Mouse (Mus musculus): ENCODE measurements around the gene Gm11172. TPM values are rescaled to one million over a fixed set of nuclear protein-coding genes. Genes with fewer than 3 reads are reported as not detected.

The Gm11172 gene
- total and polyA plus RNA-seq, 3 experiments: not detected

GRCm38 (mm10) chr16:10767158-10767557 is 45.6 kb upstream of the Gm11172 start:
- in situ Hi-C loops (cut with MboI; ENCODE audit: low pct_ligation_motif_present, low pct_unique_long_range_greater_than_20kb, low sequenced_read_pairs): no loop called here
- Histone ChIP-seq H3K4me3 (replicated peaks in 1 of 3; ENCODE audit: low read depth in 2 of 3, low read length in 2 of 3, poor library complexity in 1 of 3) (no peak overlapping the region), H3K79me2 (replicated peaks; ENCODE audit: control insufficient read depth, extremely low read depth, insufficient read depth, poor library complexity, severe bottlenecking) (no peaks in the 10 kb centered on the region), H3K36me3 (replicated peaks in 1 of 2; ENCODE audit: control insufficient read depth in 1 of 2, insufficient read depth in 1 of 2, low read length in 1 of 2) (no peaks in the 10 kb centered on the region), H3K27ac (ENCODE audit: insufficient read depth, low read depth) (no peak overlapping the region), H3K27me3 (replicated peaks) (peaks cover 3% of the 10 kb centered on the region), H3K9ac (ENCODE audit: insufficient read depth, low read depth) (no peak overlapping the region), H3K4me1 (ENCODE audit: control insufficient read depth in 1 of 2, insufficient read depth in 2 of 2) (peaks cover 37 to 57% of the 10 kb centered on the region in 2 experiments), H3K9me3 (replicated peaks; ENCODE audit: low read length) (no peaks in the 10 kb centered on the region), H3K4me2 (ENCODE audit: insufficient read depth, low read depth, poor library complexity, severe bottlenecking) (no peak overlapping the region)
- dilution Hi-C loops (cut with MboI; ENCODE audit: extremely low pct_ligation_motif_present, extremely low pct_unique_long_range_greater_than_20kb, low sequenced_read_pairs): no loop called here
- DNase-seq (ENCODE audit: extremely low read depth): peak; percentile 93
- no peak; the same call in 1 of the 2 replicates for TF ChIP-seq JUND (conservative IDR thresholded peaks at IDR 0.05; ENCODE audit: low read depth, low read length)
- TF ChIP-seq BHLHE40 (IDR thresholded peaks at IDR 0.05; ENCODE audit: low read depth, low read length): no peak
- peak; percentile 86 for TF ChIP-seq ELF1 (IDR thresholded peaks at IDR 0.05; ENCODE audit: low read depth, low read length)
- TF ChIP-seq USF1 (IDR thresholded peaks at IDR 0.05; ENCODE audit: low read depth, low read length): no peak
- TF ChIP-seq MEF2A (IDR thresholded peaks at IDR 0.05; ENCODE audit: borderline replicate concordance, low read depth, low read length): 0 out of 2 replicates have a peak, but pooled peaks have one; percentile 50
- TF ChIP-seq ETS1 (conservative IDR thresholded peaks at IDR 0.05; ENCODE audit: low read depth, low read length): peak; percentile 38; the same call in 1 of the 2 replicates
- TF ChIP-seq MXI1 (IDR thresholded peaks at IDR 0.05; ENCODE audit: low read depth, low read length): no peak; the same call in 1 of the 2 replicates
- no peak for TF ChIP-seq CHD1 (IDR thresholded peaks at IDR 0.05; ENCODE audit: low read depth, low read length)
- no peak for TF ChIP-seq GABPA (IDR thresholded peaks at IDR 0.05; ENCODE audit: insufficient replicate concordance, low read depth, low read length)
- TF ChIP-seq ZMIZ1 (IDR thresholded peaks at IDR 0.05; ENCODE audit: low read depth, low read length): no peak
- TF ChIP-seq TCF12 (IDR thresholded peaks at IDR 0.05; ENCODE audit: low read depth, low read length): peak; percentile 72
- TF ChIP-seq UBTF (IDR thresholded peaks at IDR 0.05; ENCODE audit: low read depth, low read length): no peak
- peak; percentile 19; the same call in 1 of the 2 replicates for TF ChIP-seq ZC3H11A (IDR thresholded peaks at IDR 0.05; ENCODE audit: low read depth, low read length)
- TF ChIP-seq MAZ (IDR thresholded peaks at IDR 0.05; ENCODE audit: low read depth, low read length): no peak
- no peak for TF ChIP-seq MYC (IDR thresholded peaks at IDR 0.05; ENCODE audit: low read depth, low read length)
- TF ChIP-seq ZKSCAN1 (IDR thresholded peaks at IDR 0.05; ENCODE audit: borderline replicate concordance, low read depth, low read length): no peak
- no peak for TF ChIP-seq TBP (conservative IDR thresholded peaks at IDR 0.05; ENCODE audit: low read depth, low read length)
- no peak for TF ChIP-seq MAX (IDR thresholded peaks at IDR 0.05; ENCODE audit: low read length)
- TF ChIP-seq MAFK (IDR thresholded peaks at IDR 0.05; ENCODE audit: insufficient replicate concordance, low read length): no peak
- no peak for TF ChIP-seq CHD2 (IDR thresholded peaks at IDR 0.05; ENCODE audit: low read length)
- TF ChIP-seq POLR2A (IDR thresholded peaks at IDR 0.05; ENCODE audit: low read depth, low read length): no peak
- TF ChIP-seq CTCF (conservative IDR thresholded peaks at IDR 0.05 in 1 of 2, IDR thresholded peaks at IDR 0.05 in 1 of 2; ENCODE audit: low read depth in 2 of 2, low read length in 2 of 2): peak; percentile 88 to 99
- peak; percentile 73 for TF ChIP-seq RAD21 (IDR thresholded peaks at IDR 0.05; ENCODE audit: low read depth, low read length)
- no peak for TF ChIP-seq RCOR1 (conservative IDR thresholded peaks at IDR 0.05; ENCODE audit: low read depth, low read length)
- no peak for TF ChIP-seq SIN3A (IDR thresholded peaks at IDR 0.05; ENCODE audit: low read length)
- no peak for TF ChIP-seq EP300 (IDR thresholded peaks at IDR 0.05; ENCODE audit: low read length)
- TF ChIP-seq JUN (IDR thresholded peaks at IDR 0.05; ENCODE audit: insufficient read depth, low read depth, low read length): no peak
- no peak for TF ChIP-seq NRF1 (IDR thresholded peaks at IDR 0.05; ENCODE audit: low read depth, low read length)
- no peak for TF ChIP-seq ZNF384 (IDR thresholded peaks at IDR 0.05; ENCODE audit: low read depth, low read length)
- TF ChIP-seq PAX5 (IDR thresholded peaks at IDR 0.05; ENCODE audit: low read length): no peak
- no peak for TF ChIP-seq KAT2A (IDR thresholded peaks at IDR 0.05; ENCODE audit: insufficient replicate concordance, low read length)
- TF ChIP-seq E2F4 (IDR thresholded peaks at IDR 0.05; ENCODE audit: insufficient replicate concordance, low read depth, low read length): no peak
- no peak for TF ChIP-seq POLR2AphosphoS2 (IDR thresholded peaks at IDR 0.05; ENCODE audit: low read depth, low read length)
- no peak for TF ChIP-seq HCFC1 (IDR thresholded peaks at IDR 0.05; ENCODE audit: low read depth, low read length)
- no peak; the same call in 1 of the 2 replicates for TF ChIP-seq NELFE (IDR thresholded peaks at IDR 0.05; ENCODE audit: low read depth, low read length)
- TF ChIP-seq USF2 (conservative IDR thresholded peaks at IDR 0.05; ENCODE audit: low read depth, low read length): no peak
- TF ChIP-seq IRF4 (IDR thresholded peaks at IDR 0.05; ENCODE audit: low read depth, low read length): peak; percentile 66; the same call in 1 of the 2 replicates
- TF ChIP-seq SMC3 (IDR thresholded peaks at IDR 0.05; ENCODE audit: low read depth, low read length): peak; percentile 84

Measured in CH12.LX (cell line).